Mouse (Mus musculus) stomach, postnatal 0 days (tissue): Measurements from ENCODE around the gene Klb. TPM values are rescaled to one million over a fixed set of nuclear protein-coding genes. Genes with fewer than 3 reads are reported as not detected.

Experiments
- ATAC-seq: fragments of 200-750 bp; cut with Nextera tagmentation; 2 replicates; pipeline ENCODE4 v1.8.0; 2017; ENCODE audit not compliant: low FRiP score, low TSS enrichment
- DNase-seq: peaks from one replicate; pipeline ENCODE4 v3.0.0-alpha.2; 2016; ENCODE audit warnings: low spot score
- H3K27ac ChIP-seq: fragments of 300-500 bp; sonication (generic); replicated peaks from 2 replicates; pipeline ENCODE4 v1.5.1; 2014; ENCODE audit warnings: mild to moderate bottlenecking, control low read depth
- H3K27me3 ChIP-seq: fragments of 300-500 bp; sonication (generic); 2 replicates; pipeline ENCODE4 v1.6.1; 2014; ENCODE audit warnings: low read length; ENCODE audit not compliant: control insufficient read depth, insufficient read depth
- H3K36me3 ChIP-seq: fragments of 300-500 bp; sonication (generic); 2 replicates; pipeline ENCODE4 v1.6.1; 2014; ENCODE audit warnings: low read length, mixed read lengths; ENCODE audit not compliant: control insufficient read depth, insufficient read depth
- H3K4me1 ChIP-seq: fragments of 300-500 bp; sonication (generic); replicated peaks from 2 replicates; pipeline ENCODE4 v1.6.1; 2014; ENCODE audit warnings: antibody characterized with exemption; ENCODE audit not compliant: control insufficient read depth, insufficient read depth
- H3K4me2 ChIP-seq: fragments of 300-500 bp; sonication (generic); replicated peaks from 2 replicates; pipeline ENCODE4 v1.6.1; 2014; ENCODE audit warnings: low read depth, mild to moderate bottlenecking, control low read depth, moderate library complexity
- H3K4me3 ChIP-seq: fragments of 300-500 bp; sonication (generic); 2 replicates; pipeline ENCODE4 v1.5.1; 2014; ENCODE audit warnings: low read depth, low read length, control low read depth
- H3K9ac ChIP-seq: fragments of 300-500 bp; sonication (generic); 2 replicates; pipeline ENCODE4 v1.6.1; 2014; ENCODE audit warnings: mild to moderate bottlenecking, low read length, control low read depth, mixed read lengths
- H3K9me3 ChIP-seq: fragments of 300-500 bp; sonication (generic); 2 replicates; pipeline ENCODE4 v1.6.1; 2016; ENCODE audit warnings: low read length; ENCODE audit not compliant: control insufficient read depth
- CTCF ChIP-seq: IDR thresholded peaks from 2 replicates; pipeline ENCODE4 v1.5.1; 2016; ENCODE audit warnings: antibody characterized with exemption, low read depth, mild to moderate bottlenecking, moderate library complexity
- EP300 ChIP-seq: optimal IDR thresholded peaks from 2 replicates; pipeline ENCODE3; 2016; ENCODE audit warnings: antibody characterized with exemption
- WGBS: fragments of 180-500 bp; shearing (Covaris S2); extraction: QIAGEN DNeasy Blood & Tissue Kit; methylation state at CpG from one replicate; pipeline ENCODE4 v1.1.7; 2014; 5-methylcytosine and 5-hydroxymethylcytosine counted together
- polyA plus RNA-seq: library from polyadenylated mRNA; unstranded; fragments of >200 nt; fragmentation: Nextera tagmentation; extraction: Ambion mirVana; gene quantifications from 2 replicates; pipeline ENCODE4 v1.2.1, GENCODE M21; 2015

Gene Klb
- polyA plus RNA-seq, 1 experiment from 2014 or later, result 0.24 TPM

DNA sequence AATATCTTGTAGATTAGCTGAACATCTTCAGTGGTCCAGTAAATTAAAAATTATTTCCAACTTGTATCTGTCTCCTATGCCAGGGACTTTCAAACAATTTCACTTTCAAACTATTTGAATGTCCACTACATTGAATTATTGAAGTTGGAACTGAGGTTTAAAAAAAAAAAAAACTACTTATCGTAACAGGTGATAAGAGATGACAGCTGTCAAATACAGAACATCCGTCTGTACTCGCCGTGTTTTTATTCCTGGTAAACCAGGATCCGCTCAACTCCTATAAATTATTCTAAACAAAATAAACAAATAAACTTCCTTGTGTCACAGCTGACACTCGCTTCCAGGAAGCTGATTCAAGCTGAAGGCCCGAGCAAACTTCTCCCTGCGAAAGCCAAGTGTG is 13.3 kb upstream of the Klb start:
- Histone ChIP-seq H3K4me1 (no peaks in the 10 kb centered on the region), H3K9ac (peak overlapping the region; percentile 92), H3K36me3 (no peaks in the 10 kb centered on the region), H3K27ac (peak overlapping the region; percentile 81), H3K4me2 (peak overlapping the region; percentile 80), H3K27me3 (no peaks in the 10 kb centered on the region), H3K4me3 (peak overlapping the region; percentile 98), H3K9me3 (no peaks in the 10 kb centered on the region)
- WGBS, result 1% methylated on average over 8 of the region's 8 CpGs
- DNase-seq, result no peak
- ATAC-seq, result no peak
- TF ChIP-seq CTCF, result no peak
- TF ChIP-seq EP300, result no peak

GRCm38 (mm10) chr5:65335298-65336074 is 12.6 kb upstream of the Klb start, which contains the start of gene Rfc1:
TSS of gene Rfc1 (minus strand) at chr5:65335670.
- Histone ChIP-seq H3K4me3 (peak within 1 kb of the TSS; percentile 98), H3K27me3 (no peaks in the 10 kb centered on the region), H3K9ac (peak within 1 kb of the TSS; percentile 92), H3K36me3 (no peaks in the 10 kb centered on the region), H3K27ac (peak within 1 kb of the TSS; percentile 81), H3K4me1 (no peaks in the 10 kb centered on the region), H3K9me3 (no peaks in the 10 kb centered on the region), H3K4me2 (peak within 1 kb of the TSS; percentile 80)
- ATAC-seq (peak; percentile 97), DNase-seq (peak; percentile 90)
- WGBS, result under 1% methylated on average over 65 of the region's 65 CpGs
- TF ChIP-seq CTCF (no peak), EP300 (no peak)

DNA sequence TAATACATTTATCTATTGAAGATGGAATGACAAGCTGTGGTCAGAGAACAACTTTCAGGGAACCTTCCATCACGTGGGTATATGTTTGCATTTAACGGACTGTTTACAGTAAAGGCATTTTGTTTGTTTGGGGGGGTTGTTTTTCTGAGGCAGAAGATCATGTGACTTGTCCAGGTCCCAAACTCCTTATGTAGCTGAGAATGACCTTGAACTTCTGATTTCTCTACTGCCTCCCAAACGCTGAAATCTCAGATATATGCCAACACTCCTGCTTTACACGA is 12.1 kb upstream of the Klb start:
- no peaks in the 10 kb centered on the region for H3K27me3 ChIP-seq
- no peak overlapping the region for H3K27ac ChIP-seq
- ATAC-seq (no peak), DNase-seq (no peak)
- WGBS, result 24% methylated on average over 4 of the region's 4 CpGs
- H3K4me2 ChIP-seq, result peak overlapping the region; percentile 80; the same call in 1 of the 2 replicates
- 0 out of 2 replicates have a peak overlapping the region, but pooled peaks have one; percentile 98 for H3K4me3 ChIP-seq
- no peaks in the 10 kb centered on the region for H3K36me3 ChIP-seq
- H3K9me3 ChIP-seq, result no peaks in the 10 kb centered on the region
- TF ChIP-seq EP300, result no peak
- no peak for TF ChIP-seq CTCF
- no peak overlapping the region for H3K9ac ChIP-seq
- no peaks in the 10 kb centered on the region for H3K4me1 ChIP-seq

DNA sequence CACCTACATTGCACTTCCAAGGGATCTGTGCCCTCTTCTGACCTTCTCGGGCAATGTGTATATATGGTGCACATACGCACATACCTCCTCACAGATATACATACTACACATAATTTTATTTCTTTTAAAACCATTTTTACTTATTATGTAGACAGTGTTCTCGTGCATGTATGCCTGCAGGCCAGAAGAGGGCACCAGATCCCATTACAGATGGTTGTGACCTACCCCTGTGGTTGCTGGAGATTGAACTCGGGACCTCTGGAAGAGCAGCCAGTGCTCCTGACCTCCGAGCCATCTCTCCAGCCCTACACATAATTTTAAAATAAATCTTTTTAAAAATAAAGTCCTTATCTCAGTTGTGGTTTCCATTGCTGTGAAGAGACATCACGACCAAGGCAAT is 9.7 kb upstream of the Klb start:
- H3K36me3 ChIP-seq, result no peaks in the 10 kb centered on the region
- no peak for ATAC-seq
- H3K4me3 ChIP-seq, result no peak overlapping the region
- no peak overlapping the region for H3K4me2 ChIP-seq
- H3K9me3 ChIP-seq, result no peaks in the 10 kb centered on the region
- 84% methylated on average over 6 of the region's 6 CpGs for WGBS
- H3K27me3 ChIP-seq, result no peaks in the 10 kb centered on the region
- no peak for DNase-seq
- TF ChIP-seq CTCF, result peak; percentile 55
- TF ChIP-seq EP300, result no peak
- no peaks in the 10 kb centered on the region for H3K4me1 ChIP-seq
- H3K9ac ChIP-seq, result no peak overlapping the region
- H3K27ac ChIP-seq, result no peak overlapping the region

- no peak overlapping the region for H3K27ac ChIP-seq
- no peak overlapping the region for H3K4me2 ChIP-seq
- no peaks in the 10 kb centered on the region for H3K4me1 ChIP-seq
- DNase-seq, result no peak
- 20% methylated on average over 4 of the region's 4 CpGs for WGBS
- H3K4me3 ChIP-seq, result no peak overlapping the region
- no peaks in the 10 kb centered on the region for H3K9me3 ChIP-seq
- no peaks in the 10 kb centered on the region for H3K36me3 ChIP-seq
- no peaks in the 10 kb centered on the region for H3K27me3 ChIP-seq
- TF ChIP-seq CTCF (no peak), EP300 (no peak)
- H3K9ac ChIP-seq, result no peak overlapping the region
- no peak for ATAC-seq
Measured at GRCm38 (mm10) chr5:65340167-65340566, 7.9 kb upstream of the Klb start.

DNA sequence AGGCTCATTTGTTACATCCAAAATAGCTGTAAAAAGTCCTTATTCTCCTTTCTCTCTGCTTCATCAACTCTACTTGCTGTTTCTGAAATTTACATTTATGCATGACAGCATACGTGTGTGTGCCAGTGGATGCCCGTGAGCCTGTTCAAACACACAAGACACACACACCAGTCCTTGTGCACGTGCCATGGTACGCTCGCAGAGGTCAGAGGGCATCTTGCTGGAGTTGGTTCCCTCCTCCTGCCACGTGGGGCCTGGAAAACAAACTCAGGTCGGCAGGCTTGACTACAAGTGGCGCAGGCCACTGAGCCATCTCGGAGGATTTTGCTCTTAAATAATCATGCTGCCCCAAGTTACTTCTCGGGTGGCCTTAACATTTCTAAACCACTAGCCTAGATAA is 2.4 kb downstream of the Klb start:
- WGBS, result 58% methylated on average over 10 of the region's 10 CpGs
- Histone ChIP-seq H3K36me3 (no peaks in the 10 kb centered on the region), H3K4me1 (no peaks in the 10 kb centered on the region), H3K27me3 (no peaks in the 10 kb centered on the region), H3K4me2 (no peak overlapping the region), H3K4me3 (no peak overlapping the region), H3K27ac (no peak overlapping the region), H3K9me3 (no peaks in the 10 kb centered on the region), H3K9ac (no peak overlapping the region)
- TF ChIP-seq CTCF (no peak), EP300 (no peak)
- no peak for ATAC-seq
- peak; percentile 46 for DNase-seq
